Mouse (Mus musculus): ENCODE measurements at regions not wholly inside any gene's neighbourhood (a gene's known extent, or its start where the extent isn't known, plus 50 kb on each side); places are given as distances from the start of the nearest gene placed in this dataset.

DNA sequence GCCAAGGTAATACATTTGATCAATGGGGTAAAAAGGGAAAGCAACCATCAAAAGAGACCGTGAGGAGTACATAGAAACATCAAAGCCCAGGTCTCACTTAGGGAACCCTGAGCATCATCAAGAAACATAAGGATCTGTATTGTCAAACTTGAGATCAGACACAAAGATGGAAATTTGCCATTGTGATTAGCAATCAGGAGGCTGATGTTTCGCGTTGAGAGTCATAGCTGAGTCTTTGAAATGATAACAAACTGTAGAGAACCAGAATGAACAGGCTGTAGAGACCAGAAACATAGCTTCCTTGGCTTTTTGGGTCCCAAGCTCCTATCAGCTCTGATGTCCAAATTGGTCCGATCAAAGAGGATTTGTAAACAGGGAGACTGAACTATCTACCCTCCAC, 505.2 kb upstream of the Nox3 start:
- H3K9ac ChIP-seq = no peak overlapping the region
- no peak overlapping the region for H3K27ac ChIP-seq
- no peaks in the 10 kb centered on the region for H3K27me3 ChIP-seq
- H3K9me3 ChIP-seq = no peaks in the 10 kb centered on the region
- H3K4me2 ChIP-seq (replicated peaks) = no peak overlapping the region
- ATAC-seq (ENCODE audit: low FRiP score, low read depth) = no peak
- H3K4me3 ChIP-seq = no peak overlapping the region
- H3K4me1 ChIP-seq = peaks cover 7% of the 10 kb centered on the region
- WGBS = 89% methylated on average over 4 of the region's 4 CpGs
- H3K36me3 ChIP-seq = no peaks in the 10 kb centered on the region

- Histone ChIP-seq H3K4me2 (replicated peaks) (no peak overlapping the region), H3K4me1 (no peaks in the 10 kb centered on the region), H3K9ac (no peak overlapping the region), H3K36me3 (no peaks in the 10 kb centered on the region), H3K9me3 (no peaks in the 10 kb centered on the region), H3K4me3 (no peak overlapping the region), H3K27me3 (no peaks in the 10 kb centered on the region), H3K27ac (no peak overlapping the region)
- no peak for ATAC-seq (ENCODE audit: low FRiP score, low read depth)
- 64% methylated on average over 5 of the region's 5 CpGs for WGBS
Observed at GRCm38 (mm10) chr17:4208142-4208925, 512.3 kb upstream of the Nox3 start.

- Histone ChIP-seq H3K4me3 (no peak overlapping the region), H3K27ac (no peak overlapping the region), H3K9ac (no peak overlapping the region), H3K27me3 (no peaks in the 10 kb centered on the region), H3K4me1 (0 out of 2 replicates have a peak, but pooled peaks cover 1% of the 10 kb centered on the region), H3K36me3 (no peaks in the 10 kb centered on the region), H3K4me2 (replicated peaks) (no peak overlapping the region), H3K9me3 (no peaks in the 10 kb centered on the region)
- no peak for ATAC-seq (ENCODE audit: low FRiP score, low read depth)
- WGBS = 64% methylated on average over 8 of the region's 8 CpGs
Observed at GRCm38 (mm10) chr17:4209650-4210049, 513.6 kb upstream of the Nox3 start.

DNA sequence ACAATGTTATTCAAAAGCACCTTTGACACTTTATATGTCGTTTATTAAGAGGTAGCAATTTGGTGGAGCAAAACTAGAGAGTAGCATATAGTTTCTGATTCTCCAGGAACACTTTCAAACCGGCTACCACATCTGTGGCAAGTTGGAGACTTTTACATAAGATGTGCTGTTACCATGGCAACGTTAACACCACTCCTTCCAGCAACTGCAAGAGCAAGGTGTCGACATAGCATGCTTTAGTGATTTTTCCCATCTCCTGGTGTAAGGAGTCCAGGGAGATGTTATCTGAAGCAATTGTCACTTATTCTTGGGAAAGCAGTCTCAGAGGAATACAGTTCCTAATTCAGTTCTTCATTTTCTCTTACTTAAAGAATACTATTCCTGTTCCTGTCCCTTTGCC, 516.5 kb upstream of the Nox3 start:
- Histone ChIP-seq H3K36me3 (no peaks in the 10 kb centered on the region), H3K4me2 (replicated peaks) (no peak overlapping the region), H3K4me3 (no peak overlapping the region), H3K4me1 (peaks cover 23% of the 10 kb centered on the region), H3K27ac (no peak overlapping the region), H3K27me3 (no peaks in the 10 kb centered on the region), H3K9ac (no peak overlapping the region), H3K9me3 (no peaks in the 10 kb centered on the region)
- WGBS = 50% methylated on average over 4 of the region's 4 CpGs
- no peak for ATAC-seq (ENCODE audit: low FRiP score, low read depth)

DNA sequence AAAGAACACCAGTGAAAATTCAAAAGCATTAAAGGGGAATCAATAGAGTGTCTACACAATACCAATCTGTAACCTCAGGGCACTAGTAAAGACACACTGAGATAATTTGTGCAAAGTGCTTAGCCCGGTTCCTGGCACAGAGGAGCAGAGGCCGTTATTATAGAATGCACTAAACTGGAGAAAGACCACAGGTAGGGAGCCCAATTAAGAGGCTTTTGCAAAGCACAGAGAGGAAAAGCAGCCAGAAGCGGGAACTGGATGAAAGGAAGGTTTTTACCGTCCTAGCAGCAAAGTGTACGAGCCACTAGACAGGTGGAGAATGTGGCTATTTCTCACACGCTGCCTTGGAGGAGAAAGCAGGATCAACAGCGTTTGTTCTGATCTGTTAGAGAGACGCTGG, 518.9 kb upstream of the Nox3 start:
- Histone ChIP-seq H3K27me3 (no peaks in the 10 kb centered on the region; the same call in 1 of the 2 replicates), H3K27ac (no peak overlapping the region), H3K4me1 (peaks cover 25% of the 10 kb centered on the region), H3K4me3 (no peak overlapping the region), H3K36me3 (no peaks in the 10 kb centered on the region), H3K9ac (no peak overlapping the region), H3K4me2 (replicated peaks) (no peak overlapping the region), H3K9me3 (no peaks in the 10 kb centered on the region)
- no peak for ATAC-seq (ENCODE audit: low FRiP score, low read depth)
- WGBS = 18% methylated on average over 8 of the region's 8 CpGs

GRCm38 (mm10) chr17:4216203-4216602, 520.1 kb upstream of the Nox3 start:
- no peaks in the 10 kb centered on the region for H3K36me3 ChIP-seq
- no peaks in the 10 kb centered on the region for H3K9me3 ChIP-seq
- no peak overlapping the region for H3K9ac ChIP-seq
- no peak overlapping the region for H3K4me2 ChIP-seq (replicated peaks)
- 24% methylated on average over 4 of the region's 4 CpGs for WGBS
- no peaks in the 10 kb centered on the region; the same call in 1 of the 2 replicates for H3K27me3 ChIP-seq
- peaks cover 35% of the 10 kb centered on the region for H3K4me1 ChIP-seq
- no peak overlapping the region for H3K4me3 ChIP-seq
- H3K27ac ChIP-seq = no peak overlapping the region
- no peak for ATAC-seq (ENCODE audit: low FRiP score, low read depth)

GRCm38 (mm10) chr17:4216750-4217149, 520.7 kb upstream of the Nox3 start:
- H3K27ac ChIP-seq = no peak overlapping the region
- WGBS = 73% methylated on average over 8 of the region's 8 CpGs
- H3K9ac ChIP-seq = no peak overlapping the region
- no peaks in the 10 kb centered on the region for H3K9me3 ChIP-seq
- no peaks in the 10 kb centered on the region; the same call in 1 of the 2 replicates for H3K27me3 ChIP-seq
- ATAC-seq (ENCODE audit: low FRiP score, low read depth) = no peak
- no peaks in the 10 kb centered on the region for H3K36me3 ChIP-seq
- peaks cover 40% of the 10 kb centered on the region for H3K4me1 ChIP-seq
- H3K4me2 ChIP-seq (replicated peaks) = no peak overlapping the region
- H3K4me3 ChIP-seq = no peak overlapping the region

DNA sequence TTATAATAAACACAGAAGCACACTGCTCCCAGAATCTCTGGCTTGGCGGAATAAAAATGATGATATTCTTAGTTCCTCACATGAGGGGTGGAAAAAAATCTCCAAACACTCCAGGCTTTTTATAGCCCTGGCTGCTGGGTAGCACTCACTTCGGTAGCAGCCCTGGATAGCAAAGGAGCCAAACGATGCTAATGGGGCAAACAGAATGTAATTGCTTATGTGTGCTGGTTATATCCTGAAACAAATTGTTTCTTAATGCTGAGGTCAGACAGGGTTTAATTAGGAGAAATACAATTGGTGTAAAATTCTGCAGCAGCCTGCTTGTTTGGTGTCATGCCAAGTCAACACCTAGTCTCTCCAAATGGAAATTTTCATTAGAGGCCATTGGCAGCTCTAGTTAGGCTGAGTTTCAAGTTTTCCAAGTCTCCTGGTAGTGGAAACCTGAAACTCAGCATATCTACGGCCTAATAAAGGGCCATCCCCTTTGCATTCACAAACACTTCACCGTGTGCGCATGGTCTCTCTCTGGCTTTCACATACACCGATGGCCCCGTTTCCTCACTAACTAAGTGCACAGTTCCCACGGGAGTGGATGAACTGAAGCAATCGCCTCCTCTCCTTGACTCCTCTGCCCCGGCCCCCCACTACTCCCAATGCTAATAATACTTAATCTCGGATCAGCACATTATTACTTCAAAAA, 524.8 kb upstream of the Nox3 start:
- no peak overlapping the region for H3K9ac ChIP-seq
- no peaks in the 10 kb centered on the region; the same call in 1 of the 2 replicates for H3K27me3 ChIP-seq
- no peaks in the 10 kb centered on the region for H3K36me3 ChIP-seq
- WGBS = 23% methylated on average over 12 of the region's 12 CpGs
- peaks cover 31% of the 10 kb centered on the region for H3K4me1 ChIP-seq
- no peak overlapping the region for H3K4me3 ChIP-seq
- no peaks in the 10 kb centered on the region for H3K9me3 ChIP-seq
- H3K4me2 ChIP-seq (replicated peaks) = peak overlapping the region; percentile 39
- no peak overlapping the region for H3K27ac ChIP-seq
- peak; percentile 69 for ATAC-seq (ENCODE audit: low FRiP score, low read depth)

DNA sequence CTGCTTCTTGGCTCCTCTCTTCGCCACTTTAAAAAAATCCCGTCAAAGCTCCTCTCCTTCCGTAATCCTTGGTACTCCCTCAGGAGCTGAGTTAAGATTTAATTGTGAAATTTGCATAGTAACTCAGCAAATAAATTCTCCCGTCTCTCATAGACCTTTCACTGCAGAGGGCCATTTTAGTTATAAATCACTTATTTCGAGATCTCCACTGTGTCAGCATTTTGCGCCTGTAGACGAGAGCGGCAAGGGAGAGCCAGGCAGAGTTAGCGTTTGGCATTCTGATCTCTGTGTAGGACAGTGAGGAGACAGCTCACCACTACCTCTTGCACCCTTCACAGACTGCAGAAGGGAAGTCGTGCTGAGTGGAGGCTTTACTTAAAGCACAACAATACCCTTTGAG, 531.8 kb upstream of the Nox3 start:
- ATAC-seq (ENCODE audit: low FRiP score, low read depth) = no peak
- no peaks in the 10 kb centered on the region for H3K4me1 ChIP-seq
- WGBS = 69% methylated on average over 10 of the region's 10 CpGs

DNA sequence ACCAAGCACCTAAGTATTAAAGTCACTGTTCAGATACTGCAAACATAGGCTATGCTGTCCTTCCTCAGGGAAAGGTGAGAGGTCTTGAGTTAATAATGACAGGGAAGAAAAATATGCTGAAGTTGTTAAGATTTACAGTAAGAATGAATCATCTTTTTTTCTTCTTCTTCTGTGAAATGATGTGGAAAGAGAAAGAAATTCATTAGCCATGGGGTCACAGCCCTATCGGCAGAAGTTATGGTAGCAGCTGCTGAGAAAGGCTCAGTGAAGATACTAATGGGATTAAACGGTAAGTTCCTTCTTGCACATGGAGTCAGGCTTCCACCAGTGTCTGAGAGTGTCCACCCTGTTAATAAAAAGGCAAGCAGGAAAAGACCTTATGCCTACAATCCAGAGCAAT, 533.9 kb upstream of the Nox3 start:
- Histone ChIP-seq H3K4me2 (replicated peaks) (no peak overlapping the region), H3K27me3 (no peaks in the 10 kb centered on the region), H3K4me3 (no peak overlapping the region), H3K36me3 (no peaks in the 10 kb centered on the region), H3K27ac (no peak overlapping the region), H3K9ac (no peak overlapping the region), H3K4me1 (no peaks in the 10 kb centered on the region), H3K9me3 (no peaks in the 10 kb centered on the region)
- WGBS = 76% methylated on average over 2 of the region's 2 CpGs
- no peak for ATAC-seq (ENCODE audit: low FRiP score, low read depth)

More for the DNA sequence above, 531.8 kb upstream of the Nox3 start:
- no peaks in the 10 kb centered on the region for H3K9me3 ChIP-seq
- no peak overlapping the region for H3K9ac ChIP-seq
- no peaks in the 10 kb centered on the region for H3K36me3 ChIP-seq
- H3K27me3 ChIP-seq = no peaks in the 10 kb centered on the region
- no peak overlapping the region for H3K27ac ChIP-seq
- H3K4me3 ChIP-seq = no peak overlapping the region
- H3K4me2 ChIP-seq (replicated peaks) = no peak overlapping the region

- Histone ChIP-seq H3K4me2 (replicated peaks) (no peak overlapping the region), H3K9me3 (no peaks in the 10 kb centered on the region), H3K4me1 (no peaks in the 10 kb centered on the region), H3K4me3 (no peak overlapping the region), H3K27me3 (no peaks in the 10 kb centered on the region), H3K36me3 (no peaks in the 10 kb centered on the region), H3K9ac (no peak overlapping the region), H3K27ac (no peak overlapping the region)
- WGBS = 85% methylated on average over 2 of the region's 2 CpGs
- ATAC-seq (ENCODE audit: low FRiP score, low read depth) = no peak
Observed at GRCm38 (mm10) chr17:4250476-4250875, 554.4 kb upstream of the Nox3 start.

GRCm38 (mm10) chr17:4265471-4265870, 569.4 kb upstream of the Nox3 start:
- H3K27ac ChIP-seq = no peak overlapping the region
- H3K9me3 ChIP-seq = no peaks in the 10 kb centered on the region
- H3K4me2 ChIP-seq (replicated peaks) = peak overlapping the region; percentile 40
- 45% methylated on average over 6 of the region's 6 CpGs for WGBS
- H3K9ac ChIP-seq = no peak overlapping the region
- ATAC-seq (ENCODE audit: low FRiP score, low read depth) = no peak
- H3K4me3 ChIP-seq = no peak overlapping the region
- no peaks in the 10 kb centered on the region for H3K36me3 ChIP-seq
- H3K27me3 ChIP-seq = no peaks in the 10 kb centered on the region
- H3K4me1 ChIP-seq = peaks cover 19% of the 10 kb centered on the region

All from limb, embryonic 13.5 days (tissue).